Mouse (Mus musculus) frontal cortex, postnatal 14 days (tissue): ENCODE results near the gene H2-Eb2.

ENCODE experiments used
- DNase-seq, 2 experiments: peaks; one replicate each; pipeline ENCODE4 v3.0.0; 2022; ENCODE audit warnings: low spot score in 2 of 2

The H2-Eb2 gene

DNA sequence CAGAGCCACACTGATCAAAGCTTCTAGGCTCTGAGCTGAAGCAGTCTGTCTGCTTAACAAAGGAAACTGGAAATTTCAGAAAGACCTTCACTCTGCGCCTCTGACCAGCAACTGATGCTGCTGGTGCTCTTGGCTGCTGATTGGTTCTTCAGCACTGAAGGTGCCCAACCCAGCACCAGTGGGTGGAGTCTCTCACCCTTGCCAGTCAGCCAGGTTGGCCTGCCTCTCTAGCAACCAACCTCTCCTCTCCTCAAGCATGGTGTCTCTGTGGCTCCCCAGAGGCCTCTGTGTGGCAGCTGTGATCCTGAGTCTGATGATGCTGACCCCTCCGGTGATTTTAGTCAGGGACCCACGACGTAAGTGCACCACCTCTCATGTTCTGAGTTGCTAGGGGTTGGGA, at the start of gene H2-Eb2:
TSS of gene H2-Eb2 (plus strand) at position 230 of the 400 bp plus-strand sequence.
- no peak for DNase-seq

GRCm38 (mm10) chr17:34280499-34281038, 44.9 kb upstream of the H2-Eb2 start:
- DNase-seq: no peak

- no peak for DNase-seq
These were observed 43.6 kb upstream of the H2-Eb2 start for GRCm38 (mm10) chr17:34281836-34282235.

DNA sequence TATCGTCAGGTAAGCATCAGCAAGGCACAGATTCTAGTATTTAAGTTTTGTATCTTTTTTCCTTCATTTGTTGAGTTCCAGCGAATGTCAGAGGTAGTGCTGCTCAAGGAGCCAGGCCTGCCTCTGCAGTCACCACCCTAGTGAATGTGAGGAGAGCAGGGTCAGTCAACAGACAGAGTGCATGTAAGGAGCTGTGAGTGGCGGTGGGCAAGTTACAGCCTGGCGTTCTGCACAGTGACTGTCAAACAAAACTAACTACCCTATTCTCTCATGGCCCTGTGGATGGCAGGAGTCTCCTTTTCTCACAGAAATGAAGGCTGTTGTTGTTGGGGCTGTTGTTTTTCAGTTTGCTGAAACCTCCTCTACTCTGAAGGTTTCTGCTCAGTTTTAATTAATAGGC, 40.1 kb upstream of the H2-Eb2 start:
- no peak for DNase-seq

DNA sequence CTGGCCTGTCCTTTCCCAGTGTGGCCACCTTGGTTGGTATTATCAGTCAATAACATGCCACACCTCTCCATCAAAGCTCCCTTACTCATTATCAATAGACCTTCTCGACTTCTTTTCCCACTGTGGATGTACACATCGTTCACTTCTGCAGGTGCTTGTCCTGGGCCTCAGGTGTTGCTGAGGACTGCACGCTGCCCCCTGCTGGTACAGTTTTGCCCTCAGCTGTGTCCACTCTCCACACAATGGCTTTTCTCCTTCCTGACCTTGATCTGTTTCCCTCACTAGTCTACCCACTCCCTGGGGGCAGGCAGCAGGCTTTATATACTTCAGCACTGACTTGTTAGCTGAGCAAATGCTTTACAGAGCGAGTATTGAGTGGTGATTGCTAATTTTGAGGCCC, 39.6 kb upstream of the H2-Eb2 start:
- DNase-seq: no peak

GRCm38 (mm10) chr17:34286501-34286900, 39.0 kb upstream of the H2-Eb2 start:
- DNase-seq: no peak

- no peak for DNase-seq
These were observed 38.5 kb upstream of the H2-Eb2 start for GRCm38 (mm10) chr17:34286999-34287398.

DNA sequence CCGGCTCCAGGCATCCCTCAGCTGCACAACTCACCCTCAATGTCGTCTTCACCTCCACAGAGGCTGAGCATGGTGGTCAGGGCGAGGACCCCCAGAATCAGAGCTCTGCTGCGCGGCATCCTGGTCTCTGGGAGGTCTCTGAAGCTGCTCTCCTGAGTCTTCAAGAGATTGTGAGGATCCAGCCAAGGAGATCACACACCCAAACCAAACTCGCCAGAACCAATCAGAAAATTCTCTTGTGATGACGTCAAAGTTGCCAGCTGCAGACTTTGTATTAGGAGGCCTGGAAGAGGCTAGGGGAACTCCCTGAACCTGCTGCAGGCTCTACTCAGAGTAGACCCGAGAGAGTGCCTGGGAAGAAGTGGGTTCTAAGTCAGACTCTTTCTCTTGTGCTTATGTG, 37.8 kb upstream of the H2-Eb2 start, which contains the start of gene H2-Aa:
TSS of gene H2-Aa (minus strand) at position 176 of the 400 bp plus-strand sequence.
- peak; percentile 55 to 68 for DNase-seq

GRCm38 (mm10) chr17:34288131-34288530, 37.3 kb upstream of the H2-Eb2 start:
- DNase-seq: no peak

- DNase-seq: peak; percentile 67 to 74
These were observed 33.9 kb upstream of the H2-Eb2 start for GRCm38 (mm10) chr17:34291609-34292008.

- no peak for DNase-seq
These were observed 32.9 kb upstream of the H2-Eb2 start for GRCm38 (mm10) chr17:34292570-34292969.

DNA sequence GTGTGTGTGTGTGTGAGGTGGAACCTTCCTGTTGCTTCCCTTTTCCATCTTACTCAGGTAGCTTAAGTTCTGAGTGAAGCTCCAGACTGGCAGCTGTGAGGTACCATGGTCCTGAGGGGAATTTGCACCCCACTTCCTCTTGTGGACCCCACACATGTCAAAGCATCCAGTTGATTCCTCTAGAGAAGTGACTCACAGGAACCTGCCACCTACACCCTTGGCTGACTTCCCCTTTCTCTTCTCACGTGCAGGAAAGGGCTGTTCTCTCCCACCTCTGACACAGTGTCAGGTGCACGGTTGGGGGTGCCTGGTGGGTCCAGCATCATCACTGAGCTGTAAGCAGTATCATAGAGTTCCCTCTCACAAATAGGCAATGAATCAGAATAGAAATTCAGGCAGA, 31.9 kb upstream of the H2-Eb2 start:
- DNase-seq: no peak

DNA sequence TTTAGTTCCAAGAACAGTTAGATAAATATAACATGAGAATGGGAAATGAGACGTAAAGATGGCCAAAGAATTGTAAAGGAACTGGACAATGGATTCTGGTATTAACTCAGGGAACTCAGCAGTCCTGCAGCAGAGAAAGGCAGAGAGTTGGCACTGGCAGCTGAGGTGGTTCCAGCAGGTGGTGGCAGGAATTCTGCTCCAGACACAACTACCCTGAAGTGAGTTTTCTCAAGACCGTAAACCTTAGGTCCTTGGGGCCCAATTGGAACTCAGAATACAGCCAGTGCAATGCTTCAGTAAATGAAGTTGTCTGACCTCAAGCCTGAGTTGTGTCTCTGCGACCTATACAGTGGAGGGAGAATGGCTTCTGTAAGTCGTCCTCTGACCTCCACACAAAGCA, 31.2 kb upstream of the H2-Eb2 start:
- DNase-seq: no peak

- DNase-seq: no peak
These were observed 30.2 kb upstream of the H2-Eb2 start for GRCm38 (mm10) chr17:34295307-34295706.

DNA sequence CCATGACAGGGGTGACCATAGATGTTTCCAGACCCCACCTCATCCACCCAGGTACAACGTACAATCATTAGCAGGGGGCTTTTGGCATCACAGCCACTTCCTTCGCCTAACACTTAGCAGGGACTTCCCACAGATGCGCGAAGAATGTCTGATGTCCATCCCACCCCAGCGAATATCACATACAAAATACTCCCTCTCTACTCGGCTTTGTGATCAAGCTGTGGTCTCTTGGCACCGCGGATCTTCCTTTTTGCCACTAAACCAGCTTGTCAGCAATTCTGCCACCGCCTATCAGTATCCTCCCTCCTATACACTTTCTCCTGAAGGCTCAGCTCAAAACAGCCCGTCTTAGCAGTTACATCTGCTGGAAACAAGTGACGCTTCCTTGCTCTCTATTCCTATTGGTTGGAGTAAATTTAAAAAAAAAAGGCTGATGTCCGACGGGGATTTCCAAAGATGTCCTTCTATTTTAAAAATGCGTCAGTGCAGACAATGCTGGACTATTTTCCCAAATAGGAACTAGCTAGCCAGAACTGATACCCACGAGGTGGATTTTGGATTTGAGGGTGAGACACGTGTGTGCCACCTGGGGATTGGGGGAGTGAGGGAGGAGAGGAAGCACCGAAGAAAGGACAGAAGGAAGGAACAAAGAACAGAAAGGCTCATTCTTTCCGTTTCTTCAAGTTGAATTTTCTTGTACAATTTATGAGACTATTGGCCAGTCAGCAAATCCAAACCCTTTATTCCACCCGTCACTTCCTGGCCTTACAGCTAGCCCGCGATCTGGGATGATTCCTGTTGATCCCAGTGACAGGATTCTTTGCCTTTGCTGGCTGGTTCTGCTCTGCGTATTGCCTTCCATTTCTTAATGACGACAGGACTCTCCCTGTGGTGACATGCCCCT, 29.3 kb upstream of the H2-Eb2 start:
- DNase-seq: no peak

DNA sequence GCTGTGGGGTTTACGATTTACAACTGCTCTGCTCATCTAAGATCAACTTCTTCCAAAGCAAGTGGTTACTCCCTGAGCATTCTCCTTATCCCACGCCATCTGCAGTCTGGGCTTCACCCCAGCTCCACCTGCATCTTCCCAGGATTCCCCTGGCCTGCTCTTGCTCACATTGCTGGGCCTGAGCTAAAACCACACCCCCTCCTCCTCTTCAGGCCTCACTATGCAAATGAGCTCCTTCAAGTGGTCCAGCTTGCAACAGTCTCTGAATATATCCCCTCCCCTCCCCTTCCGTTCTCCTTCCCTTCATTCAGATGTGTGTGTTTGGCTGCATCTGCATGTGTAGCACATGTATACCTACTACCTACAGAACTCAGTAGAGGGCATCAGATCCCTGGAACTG, 26.1 kb upstream of the H2-Eb2 start:
- DNase-seq: no peak

GRCm38 (mm10) chr17:34300071-34300470, 25.4 kb upstream of the H2-Eb2 start:
- no peak for DNase-seq

DNA sequence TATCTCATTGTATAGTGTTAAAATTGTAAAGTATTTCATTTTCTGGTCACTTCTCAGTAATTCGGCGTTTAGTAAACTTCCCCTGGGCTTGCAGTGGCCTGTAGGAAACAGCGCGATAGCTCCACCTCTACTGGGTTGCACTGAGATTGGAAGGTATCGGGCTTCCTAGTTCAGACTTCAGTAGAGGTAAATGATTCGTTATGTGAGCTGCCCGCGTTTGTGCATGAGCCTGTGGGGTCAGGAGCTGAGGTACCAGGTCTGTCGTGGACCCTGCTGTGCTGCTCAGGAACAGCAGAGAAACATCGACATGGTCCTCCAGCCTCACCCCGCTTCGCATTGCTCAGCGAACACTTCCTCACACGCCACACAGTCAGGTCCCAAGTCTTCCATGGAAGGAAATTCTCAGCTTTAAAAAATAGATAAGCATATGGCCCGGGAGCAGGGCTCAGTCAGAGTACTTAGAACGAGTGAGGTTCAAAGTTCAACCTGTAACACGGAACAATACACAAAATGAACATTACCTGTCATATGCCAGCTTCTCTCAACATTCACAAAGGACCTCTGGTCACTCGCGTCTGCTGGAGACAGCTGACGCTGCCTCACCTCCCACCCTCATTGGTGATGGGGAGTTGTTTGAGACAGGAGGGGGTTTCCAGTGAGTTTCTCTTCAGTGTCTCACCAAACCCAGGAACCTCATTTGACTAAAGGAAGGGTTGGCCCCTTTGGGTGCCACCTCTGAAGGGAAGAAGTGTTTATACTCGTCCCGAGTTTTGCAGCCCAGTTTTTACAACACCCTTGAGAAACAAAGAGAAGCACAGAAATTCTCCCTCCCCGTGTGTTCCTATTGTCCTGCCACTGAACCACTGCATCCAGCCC, 24.5 kb upstream of the H2-Eb2 start:
- DNase-seq: no peak

DNA sequence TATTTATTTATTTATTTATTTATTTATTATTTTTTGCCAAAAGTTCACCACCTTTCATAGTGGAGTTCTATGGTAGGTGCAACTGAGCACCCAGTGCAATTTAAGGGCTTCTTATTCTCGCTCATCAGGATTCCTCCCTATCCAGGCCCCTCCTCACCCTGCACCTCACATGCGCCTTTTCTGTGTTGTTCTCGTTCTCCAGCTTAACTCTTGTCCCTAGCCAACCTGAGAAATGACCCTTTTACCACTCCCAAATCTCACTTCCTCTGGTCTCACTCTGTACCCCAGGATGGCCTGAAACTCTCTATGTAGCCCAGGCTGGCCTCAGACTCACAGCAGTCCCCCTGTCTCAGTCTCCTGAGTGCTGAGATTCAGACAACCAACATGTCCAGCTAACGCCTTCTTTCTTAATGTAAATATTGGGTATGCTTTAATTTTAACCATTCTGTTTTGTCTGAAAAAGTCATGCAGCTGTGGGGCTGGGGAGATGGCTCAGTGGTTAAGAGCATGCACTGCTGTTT, 23.7 kb upstream of the H2-Eb2 start:
- DNase-seq: no peak

GRCm38 (mm10) chr17:34303789-34304188, 21.7 kb upstream of the H2-Eb2 start:
- DNase-seq: no peak

GRCm38 (mm10) chr17:34304751-34305150, 20.7 kb upstream of the H2-Eb2 start:
- peak; percentile 36 to 62 for DNase-seq
